Mouse (Mus musculus) heart, embryonic 14.5 days (tissue): Measurements from ENCODE around the gene Gm20772. TPM values are rescaled to one million over a fixed set of nuclear protein-coding genes. Genes with fewer than 3 reads are reported as not detected.
"Not testable (repeated sequence)": the region's sequence is repeated elsewhere in the genome, so short reads cannot be mapped to it uniquely, and the experiment has no call there.

Experiments used
- ATAC-seq: fragments of 200-750 bp; cut with Nextera tagmentation; 2 replicates; pipeline ENCODE4 v1.8.0; 2017; ENCODE audit warnings: low read depth, moderate TSS enrichment; ENCODE audit not compliant: insufficient number of reproducible peaks, insufficient read depth, low FRiP score
- H3K27ac ChIP-seq, 2 experiments: fragments of 200-500 bp in 1 of 2; fragments of 300-500 bp in 1 of 2; sonication (generic) in 1 of 2; replicated peaks in 1 of 2; 2 replicates each; pipeline ENCODE4 v1.5.1; 2012 to 2014; ENCODE audit warnings: low read depth in 2 of 2, low read length in 2 of 2, control low read depth in 1 of 2, mild to moderate bottlenecking in 1 of 2, mixed read lengths in 1 of 2; ENCODE audit not compliant: control insufficient read depth in 1 of 2, insufficient read depth in 1 of 2
- H3K27me3 ChIP-seq: fragments of 300-500 bp; sonication (generic); 2 replicates; pipeline ENCODE4 v1.6.1; 2014; ENCODE audit warnings: mild to moderate bottlenecking, low read length, control low read depth; ENCODE audit not compliant: control insufficient read depth, insufficient read depth
- H3K36me3 ChIP-seq: fragments of 300-500 bp; sonication (generic); 2 replicates; pipeline ENCODE4 v1.6.1; 2014; ENCODE audit warnings: mild to moderate bottlenecking, control low read depth, low read length, mixed read lengths; ENCODE audit not compliant: control insufficient read depth, insufficient read depth
- H3K4me1 ChIP-seq, 2 experiments: fragments of 200-500 bp in 1 of 2; fragments of 300-500 bp in 1 of 2; sonication (generic) in 1 of 2; 2 replicates each; pipeline ENCODE4 v1.6.1; 2012 to 2014; ENCODE audit warnings: low read length in 2 of 2, control low read depth in 1 of 2, mixed read lengths in 1 of 2; ENCODE audit not compliant: control insufficient read depth in 2 of 2, insufficient read depth in 2 of 2
- H3K4me2 ChIP-seq: fragments of 300-500 bp; sonication (generic); 2 replicates; pipeline ENCODE4 v1.6.1; 2014; ENCODE audit warnings: mild to moderate bottlenecking, low read length
- H3K4me3 ChIP-seq, 2 experiments: fragments of 200-500 bp in 1 of 2; fragments of 300-500 bp in 1 of 2; sonication (generic) in 1 of 2; 2 replicates each; pipeline ENCODE4 v1.5.1; 2012 to 2014; ENCODE audit warnings: low read length in 2 of 2, mild to moderate bottlenecking in 2 of 2, control low read depth in 1 of 2, low read depth in 1 of 2, moderate library complexity in 1 of 2; ENCODE audit not compliant: control insufficient read depth in 1 of 2, insufficient read depth in 1 of 2
- H3K9ac ChIP-seq: fragments of 300-500 bp; sonication (generic); 2 replicates; pipeline ENCODE4 v1.6.1; 2014; ENCODE audit warnings: mild to moderate bottlenecking, low read length
- H3K9me3 ChIP-seq: fragments of 300-500 bp; sonication (generic); 2 replicates; pipeline ENCODE4 v1.6.1; 2016; ENCODE audit warnings: low read length, control low read depth; ENCODE audit not compliant: control insufficient read depth
- WGBS: fragments of 180-500 bp; shearing (Covaris S2); extraction: QIAGEN DNeasy Blood & Tissue Kit; methylation state at CpG from one replicate; pipeline ENCODE4 v1.1.7; 2014; 5-methylcytosine and 5-hydroxymethylcytosine counted together
- polyA plus RNA-seq: library from polyadenylated mRNA; unstranded; fragments of >200 nt; fragmentation: Nextera tagmentation; extraction: Ambion mirVana; gene quantifications from 2 replicates; pipeline ENCODE4 v1.2.1, GENCODE M21; 2014

The Gm20772 gene
- not detected in 2 replicates for polyA plus RNA-seq

GRCm38 (mm10) chrY:17874441-17874840 is at the start of gene Gm20772, which contains the start of gene Gm20831:
Gm20772 (plus strand) TSS chrY:17874741.
Gm20831 (plus strand) TSS chrY:17874741.
- not testable (repeated sequence) for H3K36me3 ChIP-seq, H3K4me1 ChIP-seq, H3K9ac ChIP-seq, H3K27ac ChIP-seq, H3K4me3 ChIP-seq, H3K27me3 ChIP-seq, H3K4me2 ChIP-seq, ATAC-seq, H3K9me3 ChIP-seq

DNA sequence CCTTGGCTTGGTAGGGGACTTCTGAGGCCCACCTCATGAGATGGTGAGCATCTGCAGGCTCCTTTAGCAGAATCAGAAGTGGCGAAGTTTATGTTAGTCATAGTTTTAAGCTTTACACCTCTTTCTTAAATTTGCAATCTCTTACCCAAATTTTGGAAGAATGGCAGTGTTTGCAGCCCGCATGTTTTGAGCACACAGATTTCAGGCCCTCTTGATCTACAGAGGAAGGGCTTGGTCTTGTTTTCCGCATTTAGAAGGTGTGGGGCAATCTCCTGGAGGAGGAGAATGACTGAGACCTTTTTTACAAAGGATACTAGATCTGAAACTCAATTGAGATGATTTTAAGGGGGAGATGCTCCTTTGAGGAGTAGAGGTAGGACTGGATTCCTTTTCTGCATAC is 28.4 kb upstream of the Gm20772 start, which contains the start of gene Gm21904:
Gene Gm21904 (minus strand): TSS at position 101 of the 400 bp plus-strand sequence.
- H3K9me3 ChIP-seq, ATAC-seq, H3K4me3 ChIP-seq, H3K9ac ChIP-seq, H3K27ac ChIP-seq, H3K27me3 ChIP-seq, H3K36me3 ChIP-seq, H3K4me2 ChIP-seq, H3K4me1 ChIP-seq: not testable (repeated sequence)
- no CpG with 5 or more reads among the region's 3 CpGs for WGBS

Other genes starting within 250 kb of the Gm20772 start
- not detected in 2 replicates for gene Gm21904, start 28.5 kb upstream of the Gm20772 start, polyA plus RNA-seq
- not detected in 2 replicates for gene Gm20831, start within 50 bp of the Gm20772 start, polyA plus RNA-seq
- not detected in 2 replicates for gene Srsy, start 62.6 kb downstream of the Gm20772 start, polyA plus RNA-seq
- not detected in 2 replicates for gene Gm21764, start 187.1 kb downstream of the Gm20772 start, polyA plus RNA-seq
- gene Ssty1, start 214.4 kb downstream of the Gm20772 start, polyA plus RNA-seq: not detected in 2 replicates